Mouse (Mus musculus) hindbrain, embryonic 12.5 days (tissue): ENCODE data around the gene Crlf1. TPM values are rescaled to one million over a fixed set of nuclear protein-coding genes. Genes with fewer than 3 reads are reported as not detected.

ENCODE experiments used
- ATAC-seq: fragments of 200-750 bp; cut with Nextera tagmentation; 2 replicates; pipeline ENCODE4 v1.8.0; 2017; ENCODE audit warnings: moderate TSS enrichment; ENCODE audit not compliant: low FRiP score
- H3K27ac ChIP-seq: fragments of 300-500 bp; sonication (generic); 2 replicates; pipeline ENCODE4 v1.5.1; 2016; ENCODE audit warnings: mild to moderate bottlenecking
- H3K27me3 ChIP-seq: fragments of 300-500 bp; sonication (generic); 2 replicates; pipeline ENCODE4 v1.6.1; 2016; ENCODE audit warnings: mild to moderate bottlenecking
- H3K36me3 ChIP-seq: fragments of 300-500 bp; sonication (generic); 2 replicates; pipeline ENCODE4 v1.6.1; 2016; ENCODE audit warnings: mild to moderate bottlenecking
- H3K4me1 ChIP-seq: fragments of 300-500 bp; sonication (generic); 2 replicates; pipeline ENCODE4 v1.6.1; 2016
- H3K4me2 ChIP-seq: fragments of 300-500 bp; sonication (generic); replicated peaks from 2 replicates; pipeline ENCODE4 v1.6.1; 2016; ENCODE audit warnings: mild to moderate bottlenecking
- H3K4me3 ChIP-seq: fragments of 300-500 bp; sonication (generic); 2 replicates; pipeline ENCODE4 v1.5.1; 2016; ENCODE audit warnings: mild to moderate bottlenecking
- H3K9ac ChIP-seq: fragments of 300-500 bp; sonication (generic); 2 replicates; pipeline ENCODE4 v1.6.1; 2016; ENCODE audit warnings: mild to moderate bottlenecking, moderate library complexity
- H3K9me3 ChIP-seq: fragments of 300-500 bp; sonication (generic); replicated peaks from 2 replicates; pipeline ENCODE4 v1.6.1; 2016; ENCODE audit warnings: mild to moderate bottlenecking
- WGBS: fragments of 180-500 bp; shearing (Covaris S2); methylation state at CpG from one replicate; pipeline ENCODE4 v1.1.7; 2016; 5-methylcytosine and 5-hydroxymethylcytosine counted together
- polyA plus RNA-seq: library from polyadenylated mRNA; unstranded; fragments of >200 nt; fragmentation: Nextera tagmentation; extraction: Ambion mirVana; gene quantifications from 2 replicates; pipeline ENCODE4 v1.2.1, GENCODE M21; 2016

Gene Crlf1
- polyA plus RNA-seq, 1 experiment from 2014 or later = 4.2 TPM

GRCm38 (mm10) chr8:70460606-70461005 lies 32.4 kb upstream of the Crlf1 start:
- Histone ChIP-seq H3K4me3 (no peak overlapping the region), H3K36me3 (0 out of 2 replicates have a peak, but pooled peaks cover 4% of the 10 kb centered on the region), H3K27me3 (no peaks in the 10 kb centered on the region), H3K4me1 (0 out of 2 replicates have a peak, but pooled peaks cover 7% of the 10 kb centered on the region), H3K27ac (no peak overlapping the region), H3K9ac (no peak overlapping the region), H3K9me3 (no peaks in the 10 kb centered on the region), H3K4me2 (no peak overlapping the region)
- WGBS = 82% methylated on average over 9 of the region's 9 CpGs
- ATAC-seq = no peak

GRCm38 (mm10) chr8:70461765-70462515 lies 31.0 kb upstream of the Crlf1 start:
- Histone ChIP-seq H3K4me1 (peaks cover 7% of the 10 kb centered on the region; the same call in 1 of the 2 replicates), H3K36me3 (peaks cover 7% of the 10 kb centered on the region; the same call in 1 of the 2 replicates), H3K9ac (peak overlapping the region; percentile 27; the same call in 1 of the 2 replicates), H3K4me2 (no peak overlapping the region), H3K9me3 (no peaks in the 10 kb centered on the region), H3K27me3 (no peaks in the 10 kb centered on the region), H3K4me3 (no peak overlapping the region), H3K27ac (no peak overlapping the region)
- ATAC-seq = no peak
- WGBS = 89% methylated on average over 16 of the region's 16 CpGs

- Histone ChIP-seq H3K27ac (no peak overlapping the region), H3K9ac (no peak overlapping the region), H3K9me3 (no peaks in the 10 kb centered on the region), H3K36me3 (peaks cover 7% of the 10 kb centered on the region; the same call in 1 of the 2 replicates), H3K4me3 (no peak overlapping the region), H3K4me2 (no peak overlapping the region), H3K4me1 (peaks cover 12% of the 10 kb centered on the region), H3K27me3 (no peaks in the 10 kb centered on the region)
- 93% methylated on average over 8 of the region's 8 CpGs for WGBS
- no peak for ATAC-seq
Measured at GRCm38 (mm10) chr8:70462516-70462813, 30.5 kb upstream of the Crlf1 start.

GRCm38 (mm10) chr8:70463306-70463705 lies 29.7 kb upstream of the Crlf1 start:
- H3K27me3 ChIP-seq = no peaks in the 10 kb centered on the region
- 71% methylated on average over 4 of the region's 4 CpGs for WGBS

GRCm38 (mm10) chr8:70464162-70464561 lies 28.8 kb upstream of the Crlf1 start:
- H3K4me3 ChIP-seq = no peak overlapping the region
- peaks cover 7% of the 10 kb centered on the region; the same call in 1 of the 2 replicates for H3K36me3 ChIP-seq
- H3K4me2 ChIP-seq = no peak overlapping the region
- H3K9me3 ChIP-seq = no peaks in the 10 kb centered on the region
- ATAC-seq = no peak
- H3K9ac ChIP-seq = no peak overlapping the region
- H3K27me3 ChIP-seq = no peaks in the 10 kb centered on the region
- WGBS = 88% methylated on average over 6 of the region's 6 CpGs
- no peak overlapping the region for H3K27ac ChIP-seq
- H3K4me1 ChIP-seq = peaks cover 12% of the 10 kb centered on the region

More at GRCm38 (mm10) chr8:70463306-70463705, 29.7 kb upstream of the Crlf1 start:
- Histone ChIP-seq H3K27ac (no peak overlapping the region), H3K4me2 (no peak overlapping the region), H3K9me3 (no peaks in the 10 kb centered on the region), H3K4me3 (no peak overlapping the region), H3K9ac (no peak overlapping the region), H3K36me3 (peaks cover 7% of the 10 kb centered on the region; the same call in 1 of the 2 replicates), H3K4me1 (peaks cover 12% of the 10 kb centered on the region)
- ATAC-seq = no peak

GRCm38 (mm10) chr8:70465701-70466100 lies 27.3 kb upstream of the Crlf1 start:
- H3K4me3 ChIP-seq = no peak overlapping the region
- ATAC-seq = no peak
- no peaks in the 10 kb centered on the region for H3K9me3 ChIP-seq
- H3K36me3 ChIP-seq = peaks cover 3% of the 10 kb centered on the region; the same call in 1 of the 2 replicates
- H3K4me1 ChIP-seq = peaks cover 12% of the 10 kb centered on the region
- no peaks in the 10 kb centered on the region for H3K27me3 ChIP-seq
- no peak overlapping the region for H3K9ac ChIP-seq
- no peak overlapping the region for H3K4me2 ChIP-seq
- no peak overlapping the region for H3K27ac ChIP-seq
- 96% methylated on average over 4 of the region's 4 CpGs for WGBS

GRCm38 (mm10) chr8:70466305-70466704 lies 26.7 kb upstream of the Crlf1 start:
- ATAC-seq = no peak
- H3K4me1 ChIP-seq = peaks cover 12% of the 10 kb centered on the region
- no peaks in the 10 kb centered on the region for H3K9me3 ChIP-seq
- no peak overlapping the region for H3K4me2 ChIP-seq
- H3K36me3 ChIP-seq = peaks cover 3% of the 10 kb centered on the region; the same call in 1 of the 2 replicates
- H3K4me3 ChIP-seq = no peak overlapping the region
- 0 out of 2 replicates have a peak overlapping the region, but pooled peaks have one; percentile 30 for H3K27ac ChIP-seq
- H3K27me3 ChIP-seq = no peaks in the 10 kb centered on the region
- H3K9ac ChIP-seq = no peak overlapping the region
- WGBS = 84% methylated on average over 4 of the region's 4 CpGs

GRCm38 (mm10) chr8:70466771-70467170 lies 26.2 kb upstream of the Crlf1 start:
- 75% methylated on average over 11 of the region's 11 CpGs for WGBS
- Histone ChIP-seq H3K4me3 (no peak overlapping the region), H3K4me2 (no peak overlapping the region), H3K36me3 (peaks cover 3% of the 10 kb centered on the region; the same call in 1 of the 2 replicates), H3K4me1 (peaks cover 12% of the 10 kb centered on the region), H3K9ac (no peak overlapping the region), H3K27me3 (no peaks in the 10 kb centered on the region), H3K9me3 (no peaks in the 10 kb centered on the region), H3K27ac (no peak overlapping the region)
- ATAC-seq = no peak

GRCm38 (mm10) chr8:70467229-70467725 lies 25.7 kb upstream of the Crlf1 start:
- Histone ChIP-seq H3K4me3 (no peak overlapping the region), H3K27ac (no peak overlapping the region), H3K36me3 (peaks cover 3% of the 10 kb centered on the region; the same call in 1 of the 2 replicates), H3K4me1 (peaks cover 12% of the 10 kb centered on the region), H3K9me3 (no peaks in the 10 kb centered on the region), H3K4me2 (no peak overlapping the region), H3K9ac (no peak overlapping the region), H3K27me3 (no peaks in the 10 kb centered on the region)
- no peak for ATAC-seq
- WGBS = 67% methylated on average over 5 of the region's 5 CpGs

- Histone ChIP-seq H3K36me3 (peaks cover 3% of the 10 kb centered on the region; the same call in 1 of the 2 replicates), H3K4me3 (no peak overlapping the region), H3K4me1 (peaks cover 12% of the 10 kb centered on the region), H3K9ac (no peak overlapping the region), H3K27ac (no peak overlapping the region), H3K4me2 (no peak overlapping the region), H3K9me3 (no peaks in the 10 kb centered on the region), H3K27me3 (no peaks in the 10 kb centered on the region)
- no peak for ATAC-seq
- 68% methylated on average over 1 of the region's 1 CpGs for WGBS
Measured at GRCm38 (mm10) chr8:70467907-70468306, 25.1 kb upstream of the Crlf1 start.

- 0 out of 2 replicates have a peak overlapping the region, but pooled peaks have one; percentile 25 for H3K27ac ChIP-seq
- WGBS = 88% methylated on average over 4 of the region's 4 CpGs
- no peak overlapping the region for H3K4me2 ChIP-seq
- peaks cover 3% of the 10 kb centered on the region; the same call in 1 of the 2 replicates for H3K36me3 ChIP-seq
- H3K4me3 ChIP-seq = no peak overlapping the region
- ATAC-seq = no peak
- peaks cover 7% of the 10 kb centered on the region for H3K4me1 ChIP-seq
- no peak overlapping the region for H3K9ac ChIP-seq
- no peaks in the 10 kb centered on the region for H3K9me3 ChIP-seq
- no peaks in the 10 kb centered on the region for H3K27me3 ChIP-seq
Measured at GRCm38 (mm10) chr8:70468733-70469132, 24.2 kb upstream of the Crlf1 start.

- peaks cover 3% of the 10 kb centered on the region; the same call in 1 of the 2 replicates for H3K36me3 ChIP-seq
- no peak overlapping the region for H3K4me2 ChIP-seq
- H3K27ac ChIP-seq = no peak overlapping the region
- H3K27me3 ChIP-seq = no peaks in the 10 kb centered on the region
- 47% methylated on average over 10 of the region's 10 CpGs for WGBS
- H3K9me3 ChIP-seq = no peaks in the 10 kb centered on the region
- 0 out of 2 replicates have a peak, but pooled peaks have one; percentile 22 for ATAC-seq
- no peak overlapping the region for H3K4me3 ChIP-seq
- H3K4me1 ChIP-seq = peaks cover 5% of the 10 kb centered on the region
- H3K9ac ChIP-seq = no peak overlapping the region
Measured at GRCm38 (mm10) chr8:70469295-70469916, 23.6 kb upstream of the Crlf1 start.
